Mouse (Mus musculus) spleen, adult 12 weeks (tissue): ENCODE results near the gene Plcl1.
A peak's percentile ranks its signal among the peaks of the same experiment; 100 is the strongest.

Experiments used
- DNase-seq: peaks from one replicate; pipeline ENCODE4 v3.0.0; 2022; ENCODE audit warnings: low spot score

The Plcl1 gene

DNA sequence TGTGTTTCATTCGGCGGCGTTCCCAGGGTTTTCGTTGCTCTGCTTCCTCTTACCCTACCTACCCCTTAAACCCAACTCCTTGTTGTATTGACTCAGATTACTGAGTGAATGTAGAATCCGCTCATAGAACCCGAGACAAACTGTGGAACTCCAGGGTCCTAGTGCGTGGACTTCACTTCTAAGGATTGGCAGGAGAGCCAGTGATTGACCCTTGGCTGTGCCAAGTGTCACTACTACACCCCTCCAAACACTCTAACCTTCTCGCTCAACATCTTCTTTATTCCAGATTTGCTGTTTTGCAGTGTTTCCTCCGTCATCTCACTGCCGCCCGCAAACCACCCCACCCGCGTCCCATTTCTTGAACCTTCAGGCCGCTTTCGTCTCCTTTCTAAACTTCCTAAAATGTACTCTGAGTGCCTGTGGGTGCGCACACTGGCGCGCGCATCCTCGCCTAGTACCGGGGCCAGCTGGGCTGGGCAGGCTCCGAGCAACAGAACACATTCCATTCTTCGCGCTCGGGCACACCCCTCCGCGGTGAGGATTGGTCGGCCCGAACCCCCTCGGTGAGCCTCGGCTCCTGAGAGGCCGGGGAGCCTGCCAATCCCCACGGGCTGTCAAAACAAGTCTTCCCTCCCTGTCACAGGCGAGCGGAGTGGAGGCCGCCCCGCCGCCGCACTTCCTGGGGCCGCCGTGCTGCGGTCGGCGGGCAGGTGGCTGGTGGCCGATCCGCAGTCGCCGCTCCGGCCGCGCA is at the start of gene Plcl1:
Plcl1 (plus strand) TSS at position 650 of the 751 bp plus-strand sequence.
- DNase-seq, result peak; percentile 68

DNA sequence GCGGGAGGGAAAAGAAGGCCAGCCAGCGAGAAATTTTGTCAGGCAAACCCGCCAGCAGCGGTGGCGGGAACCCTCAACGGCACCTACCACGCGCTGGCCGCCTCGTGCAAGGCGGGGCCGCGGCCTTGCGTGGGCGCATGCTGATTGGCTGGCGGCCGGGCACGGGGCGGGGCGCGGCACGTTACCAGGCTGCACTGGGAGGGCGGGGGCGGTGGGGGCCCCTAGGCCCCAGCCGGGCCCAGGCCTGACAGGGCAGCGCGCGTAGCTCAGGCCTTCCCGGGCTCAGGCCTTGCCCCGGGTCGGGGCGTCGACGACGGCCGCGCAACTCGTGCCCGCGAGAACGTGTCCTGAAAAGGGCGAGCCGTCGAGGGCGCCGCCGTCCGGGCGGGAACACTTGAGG is 43.1 kb upstream of the Plcl1 start:
- no peak for DNase-seq

DNA sequence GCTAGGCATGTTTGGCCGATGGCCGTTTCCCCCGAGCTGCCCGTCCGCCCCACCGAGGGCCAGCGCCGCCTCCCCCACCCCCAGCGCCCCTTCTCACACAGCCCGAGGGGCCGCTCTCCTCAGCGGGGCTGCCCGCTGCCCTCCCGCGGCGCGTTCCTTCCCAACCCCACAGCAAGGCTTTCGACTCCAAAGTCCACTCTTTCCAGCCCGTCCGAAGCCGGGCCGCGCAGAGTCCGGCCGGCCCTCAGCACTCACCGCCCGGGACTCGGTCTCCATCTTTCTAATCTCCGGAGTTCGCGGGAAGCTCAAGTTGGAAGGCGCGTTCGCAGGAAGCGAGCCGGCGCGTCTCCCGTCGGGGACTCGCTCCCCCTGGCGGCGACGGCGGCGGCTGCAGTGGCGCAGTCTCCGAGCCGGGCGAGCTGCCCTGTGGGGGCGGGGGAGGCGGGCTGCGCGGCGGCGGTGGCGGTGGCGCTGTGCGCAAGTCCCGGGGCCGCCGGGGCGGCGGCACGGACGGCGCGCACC is 42.6 kb upstream of the Plcl1 start, which contains the start of gene Boll:
Boll (minus strand) TSS at position 426 of the 522 bp plus-strand sequence.
- DNase-seq, result peak; percentile 62

DNA sequence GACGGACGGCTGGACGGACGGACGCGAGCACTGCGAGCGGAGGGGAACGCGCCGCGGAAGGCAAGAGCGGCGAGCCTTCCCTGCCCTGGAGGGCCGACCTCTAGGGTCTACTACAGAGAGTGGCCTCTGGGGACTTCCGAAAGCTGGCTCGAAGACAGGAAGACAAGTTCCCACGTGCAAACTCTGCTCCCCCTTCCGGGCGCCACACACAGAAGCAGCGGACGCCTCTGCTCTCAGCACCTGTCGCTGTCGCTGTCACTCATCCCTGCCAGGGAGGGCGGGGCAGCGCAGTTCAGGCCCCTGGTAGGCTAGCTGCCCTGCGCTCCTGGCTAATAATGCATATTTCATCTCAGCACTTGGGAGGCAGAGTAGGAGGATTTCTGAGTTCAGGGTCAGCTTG is 42.1 kb upstream of the Plcl1 start:
- peak; percentile 48 for DNase-seq

DNA sequence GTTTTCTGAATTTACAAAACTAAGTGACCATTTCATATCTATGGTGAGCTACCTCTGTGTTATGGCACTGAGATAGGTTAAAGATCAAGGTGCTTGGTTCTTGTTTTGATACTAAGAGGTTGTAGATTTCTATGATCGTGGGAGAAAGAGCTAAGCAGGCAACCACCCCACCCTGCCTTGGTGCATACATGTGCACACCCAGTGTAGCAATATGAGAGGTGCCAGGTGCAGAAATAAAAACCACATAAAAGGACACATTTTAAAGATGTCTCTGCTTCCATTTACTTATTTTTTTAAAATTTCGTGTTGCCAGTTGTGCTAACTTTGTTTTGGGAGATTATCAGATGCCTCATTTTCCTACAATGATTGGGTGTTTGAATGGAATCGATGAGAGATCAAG is 33.1 kb upstream of the Plcl1 start:
- no peak for DNase-seq

DNA sequence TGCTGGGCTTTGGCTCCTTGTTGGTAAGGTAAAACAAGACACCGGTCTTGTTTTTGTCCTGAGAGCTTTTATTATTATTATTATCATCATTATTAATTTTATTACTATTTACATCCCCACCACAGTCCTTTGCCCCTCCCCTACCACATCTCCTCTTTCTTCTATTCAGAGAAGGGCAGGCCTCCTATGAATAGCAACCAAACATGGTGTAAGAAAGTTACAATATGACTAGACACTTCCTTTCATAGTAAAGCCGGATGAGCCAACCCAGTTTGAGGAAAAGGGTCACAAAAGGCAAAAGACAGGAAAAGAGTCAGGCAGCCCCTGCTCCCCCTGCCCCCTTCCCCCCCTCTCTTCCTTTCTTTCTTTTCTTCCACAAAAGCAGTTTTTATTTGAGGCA is 25.2 kb upstream of the Plcl1 start:
- DNase-seq, result no peak

DNA sequence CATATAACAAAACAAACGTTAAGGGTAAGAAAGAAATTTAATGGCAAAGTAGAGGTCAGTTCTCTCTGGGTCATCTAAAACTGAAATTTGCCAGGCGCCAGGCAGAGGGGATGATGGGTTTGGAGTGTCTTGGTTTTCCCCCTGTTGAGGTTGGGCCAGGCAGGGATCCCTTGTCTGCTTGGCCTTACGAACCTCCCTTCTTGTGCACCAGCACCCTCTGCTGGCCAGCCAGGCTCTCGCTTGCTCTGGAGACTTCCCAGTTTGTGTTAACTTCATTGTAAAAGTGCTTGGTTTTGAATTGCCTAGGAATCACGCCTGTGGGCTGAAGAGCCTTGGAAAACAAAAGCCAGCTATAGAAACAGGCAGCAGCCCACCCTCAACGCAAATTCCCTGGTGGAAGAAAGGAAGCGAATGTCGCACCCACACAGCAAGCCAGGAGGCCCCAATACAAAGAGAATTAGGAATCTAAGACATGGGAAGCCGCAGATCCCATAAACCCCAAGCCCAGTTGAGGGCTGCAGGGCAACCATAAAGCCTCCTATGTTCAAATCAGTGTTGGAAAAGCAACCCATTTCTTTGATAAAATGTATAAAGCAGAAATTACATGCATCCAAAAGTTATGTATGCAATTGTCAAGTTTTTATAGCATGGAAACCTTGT is 22.5 kb upstream of the Plcl1 start:
- no peak for DNase-seq

DNA sequence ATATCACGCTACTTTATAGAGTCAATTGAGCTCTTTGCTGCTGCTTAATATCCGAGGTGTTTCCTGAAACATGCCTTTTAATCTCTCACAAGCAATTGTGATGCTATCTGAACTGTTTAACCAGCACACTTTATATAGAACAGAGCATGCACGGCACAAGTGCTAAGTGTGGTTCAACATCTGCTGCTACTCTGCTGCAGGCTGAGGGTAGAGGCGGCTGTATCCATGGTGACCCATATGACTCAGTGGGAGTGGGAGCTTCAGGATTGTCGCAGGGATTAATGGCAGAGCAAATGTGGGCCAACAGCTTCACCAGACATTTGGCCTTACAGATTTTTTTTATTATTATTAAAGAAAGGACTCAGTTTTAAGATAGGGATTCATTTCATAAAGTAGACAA is 5.8 kb upstream of the Plcl1 start:
- DNase-seq, result no peak

DNA sequence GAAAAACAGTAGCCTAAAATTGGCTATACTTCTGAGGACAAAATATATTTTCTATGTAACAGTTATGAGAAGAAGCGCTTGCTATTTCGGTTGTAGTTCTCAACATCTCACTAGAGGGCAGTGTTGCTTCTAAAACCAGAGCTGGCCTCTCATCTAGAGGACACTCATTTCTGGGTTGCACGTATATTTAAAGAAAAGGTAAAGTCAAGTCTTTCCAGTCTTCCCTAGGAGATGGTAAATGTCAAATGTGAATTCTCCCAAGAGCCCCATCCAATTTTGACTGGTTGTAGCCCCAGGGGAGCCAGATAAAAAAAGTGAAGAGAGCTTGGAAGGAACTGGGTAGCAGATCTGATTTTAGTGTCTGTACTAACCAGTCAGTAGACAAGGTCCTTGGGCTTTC is 1.3 kb upstream of the Plcl1 start:
- no peak for DNase-seq

DNA sequence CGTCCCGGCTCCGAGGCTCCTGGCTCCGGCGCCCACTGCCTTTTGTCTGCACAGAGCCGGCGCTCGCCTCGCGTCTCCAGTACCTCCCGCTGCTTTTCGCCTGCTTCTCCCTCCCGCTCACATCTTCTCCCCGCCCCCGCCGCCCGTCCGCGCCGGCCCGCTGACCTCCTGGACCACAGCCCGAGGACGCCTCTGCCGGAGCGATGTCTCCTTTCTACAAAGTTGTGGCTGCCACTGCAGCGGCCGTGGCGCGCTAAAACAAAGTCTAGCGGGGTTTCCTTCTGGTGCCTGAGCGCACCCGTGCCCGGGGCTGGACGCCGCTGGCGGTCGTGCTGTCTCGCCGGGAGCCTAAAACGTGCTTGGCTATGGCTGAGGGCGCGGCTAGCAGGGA is 297 bp downstream of the Plcl1 start:
- no peak for DNase-seq

DNA sequence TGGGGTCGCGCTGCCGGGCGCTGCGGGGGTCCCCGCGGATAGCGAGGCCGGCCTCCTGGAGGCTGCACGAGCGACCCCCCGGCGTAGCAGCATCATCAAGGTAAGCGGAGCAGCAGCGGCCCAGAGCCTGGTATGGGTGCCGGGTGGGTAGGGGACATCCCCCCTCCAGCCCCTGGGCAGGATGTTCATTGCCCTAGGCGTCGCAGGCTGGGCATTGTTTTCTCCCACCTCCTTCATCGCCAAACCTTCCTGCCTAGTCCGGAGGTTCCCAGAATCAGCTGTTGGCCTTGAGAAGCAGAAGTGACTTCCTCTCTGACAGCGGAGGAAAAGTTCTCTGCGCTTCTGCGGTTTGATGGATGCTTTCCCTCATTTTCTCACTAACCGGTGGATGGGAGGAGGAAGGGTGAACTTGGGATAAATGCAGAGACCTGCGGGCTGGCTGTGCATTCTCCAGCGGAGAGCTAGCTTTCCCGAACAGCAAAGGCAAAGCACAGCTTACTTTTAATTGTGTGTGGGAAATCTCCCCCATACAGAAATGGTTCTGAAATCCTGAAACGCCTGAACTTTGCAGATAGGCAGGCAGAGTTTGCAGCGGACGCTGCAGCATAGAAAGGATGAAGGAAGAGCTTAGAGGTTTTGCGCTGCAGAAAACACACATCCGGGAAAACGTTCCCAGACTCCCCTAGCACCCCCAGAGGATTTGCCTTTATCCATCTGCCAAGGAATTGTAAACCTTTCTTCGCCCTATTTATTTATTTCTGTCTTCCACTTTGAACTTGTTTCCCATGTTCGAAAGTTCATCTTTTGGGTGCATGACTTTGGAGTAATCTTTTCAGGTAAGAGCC is 1.0 kb downstream of the Plcl1 start:
- no peak for DNase-seq

DNA sequence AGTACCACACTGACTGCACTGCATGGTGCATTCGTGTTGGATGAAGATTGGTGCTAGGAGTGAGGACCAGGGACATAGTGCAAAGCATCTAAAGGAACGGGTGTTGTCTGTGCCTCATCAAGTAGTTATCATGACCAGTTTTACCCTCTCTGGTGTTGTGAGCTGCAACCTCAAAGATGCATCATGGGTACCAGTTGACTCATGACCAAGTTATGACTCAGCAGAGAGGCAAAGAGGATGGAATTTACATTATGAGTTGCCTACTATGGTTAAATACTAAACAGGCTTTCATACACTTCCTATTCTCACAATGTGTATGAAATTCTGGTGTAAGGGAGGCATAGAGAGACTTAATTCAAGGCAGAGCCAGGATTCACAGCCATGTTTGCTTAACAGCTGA is 4.9 kb downstream of the Plcl1 start:
- no peak for DNase-seq

DNA sequence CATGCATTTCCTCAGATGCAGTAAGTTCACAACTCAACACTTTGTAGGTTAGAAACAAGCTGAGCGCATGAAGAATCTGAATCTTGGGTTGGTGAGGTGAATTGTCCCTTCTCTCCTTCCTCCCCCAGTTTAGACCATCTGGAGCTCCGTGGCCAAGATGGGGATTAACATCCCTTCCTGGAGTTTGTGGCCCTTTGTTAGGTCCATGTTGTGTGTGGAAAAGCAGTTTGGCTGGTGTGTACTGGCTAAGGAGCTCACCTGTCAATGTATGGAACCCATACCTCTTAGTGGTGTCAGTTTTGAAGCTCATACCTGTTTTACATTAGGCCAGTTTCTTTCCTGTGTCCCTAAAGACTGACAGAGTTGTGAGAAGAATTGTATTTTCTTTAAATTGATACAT is 5.4 kb downstream of the Plcl1 start:
- DNase-seq, result no peak

DNA sequence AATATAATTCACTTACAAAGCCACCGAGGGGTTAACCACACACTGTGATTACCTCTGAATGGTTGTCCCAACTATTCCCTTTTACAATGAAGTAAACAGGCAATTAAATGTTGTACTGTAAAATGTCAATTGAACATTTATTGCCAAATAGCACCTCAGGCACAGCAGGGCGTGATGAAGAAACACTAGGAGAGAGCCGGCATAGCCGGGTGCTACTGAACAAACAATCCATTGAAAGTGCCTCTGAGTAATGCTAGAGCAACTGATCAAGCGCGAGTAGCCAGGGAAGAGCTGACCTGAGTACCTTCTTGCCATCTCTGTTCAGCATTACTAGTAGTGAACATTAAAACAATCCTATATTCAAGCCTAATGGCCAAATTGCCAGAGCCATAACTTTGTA is 6.8 kb downstream of the Plcl1 start:
- no peak for DNase-seq

DNA sequence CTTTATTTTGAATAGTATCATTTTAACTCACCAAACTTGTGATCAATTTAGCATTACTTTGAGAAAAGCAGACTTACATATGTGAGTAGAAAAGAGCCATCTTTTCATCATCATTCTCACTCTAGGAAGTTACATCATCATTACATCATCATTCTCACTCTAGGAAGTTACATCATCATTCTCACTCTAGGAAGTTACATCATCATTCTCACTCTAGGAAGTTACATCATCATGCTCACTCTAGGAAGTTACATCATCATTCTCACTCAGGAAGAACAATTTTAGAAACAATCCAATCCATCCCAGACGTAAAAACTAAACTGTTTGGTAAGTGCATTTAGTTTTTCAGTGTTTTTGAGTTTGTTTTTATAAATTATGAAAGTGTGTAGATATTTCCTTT is 7.8 kb downstream of the Plcl1 start:
- DNase-seq, result no peak

DNA sequence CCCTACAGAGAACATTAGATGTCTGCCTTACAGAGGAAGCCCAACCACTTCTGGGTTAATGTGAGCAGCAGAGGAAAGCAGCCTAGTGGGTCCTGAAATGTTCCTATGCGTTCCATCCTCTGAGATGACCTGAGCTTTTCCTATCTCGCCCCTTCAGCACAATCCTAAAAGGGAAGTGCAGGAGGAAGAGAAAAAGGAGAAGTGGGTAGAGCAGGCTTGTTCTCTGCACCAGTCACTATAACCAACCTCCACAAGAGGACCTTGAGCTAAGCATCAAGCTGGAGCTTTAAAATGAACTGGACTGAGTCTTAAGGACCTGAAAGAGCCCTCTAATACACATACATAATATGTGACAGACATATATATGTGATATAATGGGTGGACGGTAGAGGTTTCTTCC is 13.2 kb downstream of the Plcl1 start:
- DNase-seq, result no peak

DNA sequence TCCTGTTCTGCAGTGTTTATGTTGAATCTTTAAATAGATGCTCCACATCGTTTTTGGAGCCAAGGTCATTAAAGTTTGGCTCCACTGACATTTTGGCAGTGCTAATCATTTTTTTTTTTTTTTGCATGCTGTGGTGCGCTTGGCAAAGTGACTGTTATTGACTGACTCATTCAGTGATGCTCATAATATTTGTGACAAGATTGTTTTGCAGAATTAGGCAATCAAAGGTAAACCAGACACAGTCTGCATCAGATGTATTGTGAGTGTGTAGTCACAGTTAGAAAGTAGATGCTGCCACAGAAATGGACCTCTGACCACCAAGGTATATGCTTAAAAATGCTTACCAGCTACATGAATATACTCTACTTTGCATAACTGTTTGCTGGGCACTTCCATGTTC is 21.9 kb downstream of the Plcl1 start:
- no peak for DNase-seq

DNA sequence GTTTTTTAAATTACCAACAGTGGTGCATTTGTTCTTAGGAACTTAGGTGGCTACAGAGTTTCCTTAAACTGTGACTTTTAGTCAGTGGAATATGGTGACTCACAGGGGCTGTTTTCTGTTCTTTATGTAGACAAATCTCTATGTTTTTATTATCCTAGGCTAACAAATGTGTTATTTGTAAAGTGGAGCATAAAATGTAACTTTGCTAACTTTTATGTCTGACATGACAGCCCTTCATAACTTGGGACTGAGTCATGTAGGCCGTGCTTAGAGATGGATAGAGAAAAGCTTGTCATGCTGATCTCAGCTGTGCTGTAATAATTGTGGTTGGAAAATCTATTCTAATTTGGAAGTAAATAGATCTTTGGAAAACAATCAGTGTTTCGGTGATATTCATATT is 23.3 kb downstream of the Plcl1 start:
- no peak for DNase-seq

DNA sequence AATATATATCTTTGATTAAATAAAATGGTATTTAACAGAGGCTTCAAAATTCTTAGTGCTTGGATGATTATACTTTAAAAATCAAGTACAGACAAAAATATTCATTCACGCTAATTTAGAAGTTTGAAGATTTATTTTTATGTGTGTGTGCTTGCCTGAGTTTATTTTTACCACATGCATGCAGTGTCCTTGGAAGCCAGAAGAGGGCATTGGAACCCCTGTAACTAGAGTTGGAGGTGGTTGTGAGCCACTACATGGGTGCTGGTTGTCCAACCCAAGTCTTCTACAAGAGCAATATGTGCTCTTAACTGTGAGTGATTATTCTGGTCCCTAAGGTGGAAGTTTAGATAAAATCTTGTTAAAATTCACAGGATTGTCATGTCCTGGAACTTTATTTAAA is 24.0 kb downstream of the Plcl1 start:
- no peak for DNase-seq

DNA sequence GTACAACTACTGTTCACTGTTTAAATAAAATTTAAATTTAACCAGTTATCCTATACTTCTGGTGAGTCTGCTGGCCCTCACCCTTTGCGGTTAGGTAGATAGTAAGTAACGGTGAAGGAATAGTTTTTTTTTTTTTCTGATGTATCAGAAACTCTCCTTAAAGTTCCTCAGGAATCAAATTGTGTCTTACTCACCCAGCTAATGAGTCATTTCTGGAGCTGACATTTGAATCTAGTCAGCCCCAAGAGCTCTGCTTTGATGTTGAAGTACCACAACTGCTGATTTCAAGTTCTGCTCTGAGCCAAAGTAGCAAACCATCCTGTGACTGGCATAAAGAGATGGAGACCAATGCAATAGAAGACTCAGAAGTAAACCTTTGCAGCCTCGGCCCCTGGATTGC is 24.9 kb downstream of the Plcl1 start:
- no peak for DNase-seq

DNA sequence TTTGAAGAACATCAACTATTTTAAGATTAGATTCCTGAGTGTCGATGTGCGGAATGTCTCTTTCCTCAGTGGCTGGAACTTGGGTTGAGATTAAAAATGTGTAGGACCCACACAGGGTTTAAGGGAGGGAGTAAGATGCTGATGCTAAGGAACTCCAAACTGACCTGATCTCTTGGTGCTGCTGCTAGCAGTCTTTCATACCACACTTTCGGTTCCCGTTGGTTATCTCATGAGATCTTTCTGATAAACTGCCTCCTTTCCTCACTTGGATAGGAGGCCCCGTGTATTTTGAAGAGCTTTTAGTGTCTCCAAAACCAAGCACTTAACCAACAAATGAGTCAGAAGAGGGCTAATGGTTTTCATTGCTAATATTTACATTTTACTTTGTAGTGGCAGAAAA is 30.9 kb downstream of the Plcl1 start:
- no peak for DNase-seq

DNA sequence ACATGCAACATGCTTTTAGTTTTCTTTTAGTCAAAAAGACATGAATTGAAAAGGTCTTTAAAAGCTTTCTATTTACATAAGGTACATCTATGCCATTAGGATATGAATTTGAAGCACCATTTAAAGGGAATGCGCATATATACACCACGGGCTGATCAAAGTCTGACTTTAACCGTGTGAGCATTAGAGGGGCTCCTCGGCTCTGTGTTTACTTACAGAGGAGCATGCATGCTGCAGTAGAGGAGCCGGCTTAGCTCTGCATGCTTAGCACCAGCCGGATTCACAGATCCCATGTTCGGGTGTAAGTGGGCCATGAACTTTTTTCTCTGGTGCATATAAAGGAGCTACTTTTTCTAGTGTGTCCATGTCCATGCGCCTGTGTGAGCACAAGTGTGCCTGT is 31.4 kb downstream of the Plcl1 start:
- no peak for DNase-seq

DNA sequence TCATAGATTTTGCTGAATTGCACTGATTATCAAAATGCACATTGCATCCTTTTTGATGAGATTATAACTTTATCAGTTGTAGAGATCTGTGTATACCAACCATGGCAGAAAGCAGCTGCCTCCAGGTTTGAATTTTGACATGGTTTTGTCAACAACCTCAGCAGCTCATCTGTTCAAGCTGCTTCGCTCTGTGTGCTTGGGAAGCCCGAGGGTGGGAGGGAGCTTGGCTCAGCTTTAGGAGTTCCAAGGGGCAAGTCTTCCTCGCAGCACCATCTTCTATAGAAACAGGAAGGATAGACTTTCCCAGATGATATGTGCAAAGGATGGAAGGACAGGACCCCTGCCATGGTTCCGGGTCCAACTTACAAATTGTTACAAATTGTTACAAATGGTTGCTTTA is 32.9 kb downstream of the Plcl1 start:
- DNase-seq, result no peak
